Mouse (Mus musculus) testis, postnatal 14 days (tissue): ENCODE measurements around the gene Mavs.
A peak's percentile ranks its signal among the peaks of the same experiment; 100 is the strongest.
"Not testable (repeated sequence)": the region's sequence is repeated elsewhere in the genome, so short reads cannot be mapped to it uniquely, and the experiment has no call there.

ENCODE experiments used
- DNase-seq: peaks from one replicate; pipeline ENCODE4 v3.0.0; 2021; ENCODE audit warnings: low spot score

The Mavs gene

DNA sequence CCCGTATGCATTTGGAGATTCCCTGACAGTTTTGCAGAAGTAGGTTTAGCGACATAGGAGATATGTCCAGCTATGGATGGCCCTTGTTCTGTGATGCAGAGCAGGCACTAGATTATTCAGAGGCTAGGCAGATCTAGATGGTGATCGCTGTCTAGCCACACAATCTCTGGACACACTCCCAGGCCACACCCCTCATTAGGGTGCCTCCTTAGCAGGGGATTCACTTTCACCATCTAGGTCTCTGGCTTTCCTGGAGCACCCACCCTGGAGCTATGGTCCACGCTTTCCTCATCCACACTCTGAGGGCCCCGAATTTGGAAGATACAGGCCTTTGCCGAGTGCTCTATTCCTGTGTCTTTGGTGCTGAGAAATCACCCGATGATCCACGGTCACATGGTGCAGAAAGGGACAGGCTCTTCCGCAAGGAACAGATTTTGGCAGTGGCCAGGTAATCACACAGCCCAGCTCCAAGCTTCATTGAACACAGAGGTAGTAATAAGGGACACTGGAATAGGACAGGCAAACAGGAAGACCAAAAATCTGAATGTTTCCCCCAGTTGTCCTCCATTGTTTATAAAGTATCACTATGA is 22.7 kb upstream of the Mavs start:
- DNase-seq: no peak

- no peak for DNase-seq
Observed at GRCm38 (mm10) chr2:131213773-131214172, 20.1 kb upstream of the Mavs start.

DNA sequence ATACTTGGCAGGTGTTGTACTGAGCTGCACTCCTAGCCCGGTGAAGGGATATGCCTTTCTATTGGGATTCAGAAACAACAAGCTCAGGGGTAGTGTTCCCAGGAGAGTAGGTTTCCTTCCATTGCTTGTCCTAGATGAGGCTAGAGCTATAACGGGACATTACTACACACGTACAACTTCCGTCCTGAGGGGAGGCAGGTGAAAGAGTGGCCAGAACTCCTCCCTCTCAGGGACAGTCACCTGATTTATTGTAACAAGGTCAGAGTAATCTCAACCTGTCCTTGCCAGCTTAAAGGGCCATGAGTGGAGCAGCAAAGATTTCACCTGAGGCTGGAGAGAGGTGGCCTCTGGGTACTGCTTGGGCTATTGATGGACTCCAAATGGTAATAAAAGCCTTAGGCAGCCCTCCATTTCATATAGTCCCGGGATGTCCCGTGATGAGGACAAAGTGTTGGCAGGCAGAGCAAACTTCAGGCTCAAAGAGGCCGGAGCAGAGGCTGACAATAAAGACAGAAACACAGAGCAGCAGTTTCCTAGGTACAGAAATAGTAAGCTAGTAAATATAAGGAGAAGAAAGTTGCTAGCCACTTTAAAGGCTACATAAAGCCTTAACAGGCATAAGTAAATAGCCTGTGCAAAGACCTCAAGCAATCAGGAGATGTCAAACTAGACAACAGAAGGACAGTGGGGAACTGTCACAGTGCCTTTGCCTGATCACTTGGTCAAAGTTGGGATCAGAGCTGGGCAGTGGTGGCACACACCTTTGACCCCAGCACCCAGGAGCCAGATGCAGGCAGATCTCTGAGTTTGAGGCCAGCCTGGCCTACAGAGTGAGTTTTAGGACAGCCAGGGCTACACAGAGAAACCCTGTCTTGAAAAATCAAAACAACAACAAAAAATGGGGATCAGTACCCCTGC is 17.7 kb upstream of the Mavs start:
- no peak for DNase-seq

DNA sequence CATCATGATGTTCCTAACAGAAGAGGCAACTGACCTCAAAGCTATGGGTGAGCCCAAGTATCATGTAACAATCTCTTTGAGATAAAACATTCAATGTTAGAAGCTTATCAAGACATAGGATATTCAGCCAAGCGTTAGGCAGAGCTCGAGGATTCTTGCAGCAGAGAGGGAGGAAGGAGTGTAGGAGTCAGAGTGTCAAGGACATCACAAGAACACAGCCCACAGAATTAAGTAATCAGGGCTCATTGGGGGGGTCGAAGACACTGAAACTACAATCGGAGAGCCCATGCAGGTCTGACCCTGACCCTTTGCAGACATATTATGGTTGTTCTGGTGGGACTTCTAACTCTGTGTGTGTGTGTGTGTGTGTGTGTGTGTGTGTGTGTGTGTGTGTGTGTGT is 13.8 kb upstream of the Mavs start:
- peak; percentile 71 for DNase-seq

DNA sequence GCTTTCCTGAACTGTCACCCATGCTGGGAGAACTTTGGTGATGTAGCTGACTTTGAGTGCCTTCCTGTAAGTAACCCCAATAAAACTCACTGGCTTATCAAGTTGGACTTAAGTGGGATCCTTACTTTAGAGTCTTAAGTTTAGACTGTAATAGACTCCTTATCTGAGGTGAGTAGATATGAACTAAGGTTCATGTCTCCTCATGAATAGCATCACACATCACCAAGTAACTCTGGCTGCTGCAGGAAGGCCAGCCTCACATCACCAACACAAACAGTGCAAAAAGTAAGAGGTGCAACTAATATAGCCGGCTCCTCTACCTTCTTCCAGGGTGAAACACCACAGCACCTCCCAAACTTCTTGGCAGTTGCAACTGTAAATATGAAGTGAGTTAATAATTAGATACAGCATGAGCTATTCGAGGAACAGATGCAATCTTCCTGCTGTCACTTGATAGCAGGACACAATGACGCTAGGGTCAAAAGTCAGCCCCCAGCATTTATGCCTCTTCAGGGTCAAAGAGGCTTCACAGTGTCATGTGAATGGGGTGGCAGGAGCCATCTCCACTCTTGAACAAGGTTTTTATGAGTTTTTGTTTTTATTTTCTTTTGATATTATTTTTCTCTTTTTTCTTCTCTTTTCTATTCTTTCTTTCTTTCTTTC is 11.9 kb upstream of the Mavs start:
- no peak for DNase-seq

GRCm38 (mm10) chr2:131222562-131222961 is 11.3 kb upstream of the Mavs start:
- no peak for DNase-seq

GRCm38 (mm10) chr2:131223569-131223968 is 10.3 kb upstream of the Mavs start:
- peak; percentile 76 for DNase-seq

GRCm38 (mm10) chr2:131225178-131225577 is 8.7 kb upstream of the Mavs start:
- no peak for DNase-seq

- DNase-seq: not testable (repeated sequence)
Observed at GRCm38 (mm10) chr2:131226669-131227068, 7.2 kb upstream of the Mavs start.

DNA sequence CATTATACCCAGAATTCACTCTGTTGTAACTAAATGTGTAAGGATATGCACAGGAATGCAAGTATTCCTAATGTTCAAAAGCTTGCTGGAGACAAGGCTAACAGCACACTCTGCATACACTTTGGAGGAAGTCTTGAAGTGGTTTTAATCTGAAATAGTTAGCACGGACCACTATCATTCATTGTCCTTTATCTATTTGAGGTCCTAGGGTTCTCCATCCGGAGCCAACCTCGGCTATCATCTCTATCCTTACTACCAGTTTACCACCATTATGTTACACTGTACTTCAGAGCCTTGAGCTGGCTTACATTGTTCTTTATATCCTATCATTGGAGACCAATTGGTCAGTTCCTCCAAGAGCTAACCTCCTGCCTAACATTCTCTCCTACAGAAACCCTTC is 6.6 kb upstream of the Mavs start:
- DNase-seq: no peak

GRCm38 (mm10) chr2:131232558-131232957 is 1.3 kb upstream of the Mavs start:
- no peak for DNase-seq

- DNase-seq: peak; percentile 30
Observed at GRCm38 (mm10) chr2:131234127-131234650, 326 bp downstream of the Mavs start.

GRCm38 (mm10) chr2:131234970-131235635 is 1.2 kb downstream of the Mavs start:
- no peak for DNase-seq

DNA sequence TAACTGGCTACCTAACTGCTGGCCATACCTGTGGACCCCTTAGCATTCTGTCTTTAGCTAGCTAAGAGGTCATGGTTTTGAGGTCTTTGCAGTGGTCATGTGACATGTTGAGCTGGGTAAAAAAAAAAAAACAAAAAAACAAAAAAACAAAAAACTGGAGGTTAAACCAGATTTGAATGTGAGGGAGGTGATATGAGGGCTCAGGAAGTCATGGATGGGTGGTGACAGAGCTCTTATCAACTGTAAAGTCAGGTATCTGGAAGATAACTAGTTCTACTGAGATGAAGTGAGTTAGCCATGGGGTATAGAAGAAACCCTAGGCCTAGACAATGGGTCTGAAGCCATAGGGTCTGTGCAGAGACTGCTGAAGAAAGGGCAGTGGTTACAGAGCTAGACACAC is 8.3 kb downstream of the Mavs start:
- DNase-seq: no peak

GRCm38 (mm10) chr2:131242929-131243328 is 9.1 kb downstream of the Mavs start:
- DNase-seq: no peak

- peak; percentile 49 for DNase-seq
Observed at GRCm38 (mm10) chr2:131253681-131254328, 19.9 kb downstream of the Mavs start.

- DNase-seq: no peak
Observed at GRCm38 (mm10) chr2:131254329-131254713, 20.5 kb downstream of the Mavs start.

GRCm38 (mm10) chr2:131255738-131256137 is 21.9 kb downstream of the Mavs start:
- DNase-seq: no peak

GRCm38 (mm10) chr2:131258693-131259092 is 24.8 kb downstream of the Mavs start:
- no peak for DNase-seq

GRCm38 (mm10) chr2:131260544-131261307 is 26.9 kb downstream of the Mavs start:
- no peak for DNase-seq
